ENCODE assay signal across 11 mouse cellular contexts in genomic region chr3:126727387-126727786, GRCm38 (mm10).
"Had no signal": no experiment of that assay in that cellular context is flagged by ENCODE, and none has a peak within 500 bp of the region (broad histone marks: within the 10 kb centered on the region; RNA-seq: fewer than 3 reads in every experiment).

No protein-coding gene starts in this region.

- DNase-seq: retina, postnatal 1 day; right cerebral cortex, adult 18-20 months; right cerebral cortex, postnatal 14 days; right cerebral cortex, postnatal 25 days; spleen, adult 18-20 months; thymus, adult 18-20 months; thymus, adult 2 months; thymus, postnatal 14 days; thymus, postnatal 25 days; thymus, postnatal 36 days; thymus, postnatal 4 days had no signal
